Mouse (Mus musculus) activated CD4-positive, CD25-positive, alpha-beta regulatory T cell, adult 4 months (primary cell): ENCODE data around the gene Serpine1. TPM values are rescaled to one million over a fixed set of nuclear protein-coding genes. Genes with fewer than 3 reads are reported as not detected.
"Not testable (repeated sequence)": the region's sequence is repeated elsewhere in the genome, so short reads cannot be mapped to it uniquely, and the experiment has no call there.

Experiments used
- ATAC-seq: one replicate; pipeline ENCODE4 v1.8.0; 2017
- polyA plus RNA-seq, 2 experiments: library from polyadenylated mRNA; unstranded; fragments of 100-300 nt; shearing (Covaris generic); gene quantifications; one replicate each; pipeline ENCODE4 v1.2.1; 2017

The Serpine1 gene
- polyA plus RNA-seq, result not detected

GRCm38 (mm10) chr5:137072079-137072960, at the start of gene Serpine1:
TSS of gene Serpine1 (minus strand) at chr5:137072268.
- peak; percentile 68 for ATAC-seq

- ATAC-seq, result no peak
Measured at GRCm38 (mm10) chr5:137121280-137121679, 49.2 kb upstream of the Serpine1 start.

GRCm38 (mm10) chr5:137118878-137119277, 46.8 kb upstream of the Serpine1 start:
- no peak for ATAC-seq

GRCm38 (mm10) chr5:137117994-137118393, 45.9 kb upstream of the Serpine1 start:
- ATAC-seq, result not testable (repeated sequence)

- no peak for ATAC-seq
Measured at GRCm38 (mm10) chr5:137116987-137117386, 44.9 kb upstream of the Serpine1 start.

- ATAC-seq, result peak; percentile 88
Measured at GRCm38 (mm10) chr5:137115866-137116847, 44.1 kb upstream of the Serpine1 start, which contains the start of gene Trim56. TSS of gene Trim56 (minus strand) at chr5:137116209.

GRCm38 (mm10) chr5:137114891-137115561, 43.0 kb upstream of the Serpine1 start:
- no peak for ATAC-seq

- ATAC-seq, result no peak
Measured at GRCm38 (mm10) chr5:137111542-137112408, 39.7 kb upstream of the Serpine1 start.

GRCm38 (mm10) chr5:137110863-137111262, 38.8 kb upstream of the Serpine1 start:
- no peak for ATAC-seq

GRCm38 (mm10) chr5:137109941-137110593, 38.0 kb upstream of the Serpine1 start:
- no peak for ATAC-seq

- no peak for ATAC-seq
Measured at GRCm38 (mm10) chr5:137108111-137108510, 36.0 kb upstream of the Serpine1 start.

GRCm38 (mm10) chr5:137107670-137108069, 35.6 kb upstream of the Serpine1 start:
- no peak for ATAC-seq

- no peak for ATAC-seq
Measured at GRCm38 (mm10) chr5:137107024-137107423, 35.0 kb upstream of the Serpine1 start.

- ATAC-seq, result no peak
Measured at GRCm38 (mm10) chr5:137106434-137106833, 34.4 kb upstream of the Serpine1 start.

- ATAC-seq, result no peak
Measured at GRCm38 (mm10) chr5:137103969-137104368, 31.9 kb upstream of the Serpine1 start.

GRCm38 (mm10) chr5:137102575-137103522, 30.8 kb upstream of the Serpine1 start:
- ATAC-seq, result peak; percentile 78

- no peak for ATAC-seq
Measured at GRCm38 (mm10) chr5:137102078-137102477, 30.0 kb upstream of the Serpine1 start.

GRCm38 (mm10) chr5:137100660-137101059, 28.6 kb upstream of the Serpine1 start:
- ATAC-seq, result no peak

GRCm38 (mm10) chr5:137098418-137098817, 26.4 kb upstream of the Serpine1 start:
- ATAC-seq, result no peak

- ATAC-seq, result no peak
Measured at GRCm38 (mm10) chr5:137096037-137096436, 24.0 kb upstream of the Serpine1 start.
